Mouse (Mus musculus) intestine, postnatal 0 days (tissue): ENCODE results near the gene Itgb1bp1. TPM values are rescaled to one million over a fixed set of nuclear protein-coding genes. Genes with fewer than 3 reads are reported as not detected.

Experiments used
- ATAC-seq: fragments of 200-750 bp; cut with Nextera tagmentation; 2 replicates; pipeline ENCODE4 v1.8.0; 2017; ENCODE audit warnings: mild to moderate bottlenecking, moderate TSS enrichment, moderate library complexity
- H3K27ac ChIP-seq: fragments of 300-500 bp; sonication (generic); 2 replicates; pipeline ENCODE4 v1.5.1; 2014; ENCODE audit warnings: mild to moderate bottlenecking, low read depth, low read length, moderate library complexity
- H3K27me3 ChIP-seq: fragments of 300-500 bp; sonication (generic); replicated peaks from 2 replicates; pipeline ENCODE4 v1.6.1; 2014; ENCODE audit warnings: low read length, mixed read lengths; ENCODE audit not compliant: control insufficient read depth, insufficient read depth
- H3K36me3 ChIP-seq: fragments of 300-500 bp; sonication (generic); 2 replicates; pipeline ENCODE4 v1.6.1; 2014; ENCODE audit warnings: mild to moderate bottlenecking, moderate library complexity; ENCODE audit not compliant: control insufficient read depth, insufficient read depth
- H3K4me1 ChIP-seq: fragments of 300-500 bp; sonication (generic); replicated peaks from 2 replicates; pipeline ENCODE4 v1.6.1; 2014; ENCODE audit warnings: antibody characterized with exemption, low read length, mixed read lengths; ENCODE audit not compliant: control insufficient read depth, insufficient read depth
- H3K4me2 ChIP-seq: fragments of 300-500 bp; sonication (generic); replicated peaks from 2 replicates; pipeline ENCODE4 v1.6.1; 2014; ENCODE audit warnings: low read depth, mild to moderate bottlenecking, moderate library complexity
- H3K4me3 ChIP-seq: fragments of 300-500 bp; sonication (generic); 2 replicates; pipeline ENCODE4 v1.5.1; 2014; ENCODE audit warnings: low read depth, low read length
- H3K9ac ChIP-seq: fragments of 300-500 bp; sonication (generic); 2 replicates; pipeline ENCODE4 v1.6.1; 2014; ENCODE audit warnings: mild to moderate bottlenecking, low read depth, low read length
- H3K9me3 ChIP-seq: fragments of 300-500 bp; sonication (generic); 2 replicates; pipeline ENCODE4 v1.6.1; 2016; ENCODE audit warnings: mixed run types; ENCODE audit not compliant: control insufficient read depth
- CTCF ChIP-seq: sonication (generic); IDR thresholded peaks from 2 replicates; pipeline ENCODE4 v1.5.1; 2016; ENCODE audit warnings: low read depth, mild to moderate bottlenecking, control low read depth, antibody characterized with exemption, moderate library complexity
- WGBS: fragments of 180-500 bp; shearing (Covaris S2); extraction: QIAGEN DNeasy Blood & Tissue Kit; methylation state at CpG from one replicate; pipeline ENCODE4 v1.1.7; 2014; 5-methylcytosine and 5-hydroxymethylcytosine counted together
- polyA plus RNA-seq: library from polyadenylated mRNA; unstranded; fragments of >200 nt; fragmentation: Nextera tagmentation; extraction: Ambion mirVana; gene quantifications from 2 replicates; pipeline ENCODE4 v1.2.1, GENCODE M21; 2015

Itgb1bp1 gene
- polyA plus RNA-seq, 1 experiment from 2014 or later, result 34.4 TPM

GRCm38 (mm10) chr12:21212876-21213275 is 73.2 kb downstream of the Itgb1bp1 start:
- H3K4me3 ChIP-seq, result no peak overlapping the region
- WGBS, result 90% methylated on average over 17 of the region's 17 CpGs
- H3K4me2 ChIP-seq, result no peak overlapping the region
- H3K4me1 ChIP-seq, result no peaks in the 10 kb centered on the region
- TF ChIP-seq CTCF, result no peak
- ATAC-seq, result no peak
- peaks cover 4% of the 10 kb centered on the region for H3K36me3 ChIP-seq
- H3K9me3 ChIP-seq, result no peaks in the 10 kb centered on the region
- no peak overlapping the region for H3K9ac ChIP-seq
- no peaks in the 10 kb centered on the region for H3K27me3 ChIP-seq
- no peak overlapping the region; the same call in 1 of the 2 replicates for H3K27ac ChIP-seq

DNA sequence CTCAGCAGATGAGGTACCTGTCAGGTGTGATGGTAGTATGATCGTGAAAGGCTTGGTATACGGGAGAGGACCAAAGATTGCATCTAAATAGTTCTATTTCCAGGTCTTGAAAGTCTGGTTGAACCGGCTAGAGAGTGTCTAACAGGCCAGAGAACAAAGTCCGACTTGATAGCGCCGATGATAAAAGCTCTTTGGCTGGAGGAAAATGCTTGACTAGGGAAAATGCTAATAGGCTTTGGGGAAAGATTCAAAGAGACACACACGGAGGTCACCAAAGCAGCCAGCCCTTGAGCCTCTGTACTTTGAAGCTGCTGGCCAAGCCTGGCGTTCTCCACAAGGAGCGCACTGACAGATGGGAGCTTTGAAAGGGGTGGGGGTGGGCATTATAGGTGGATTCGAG is 76.8 kb downstream of the Itgb1bp1 start:
- peak; percentile 37 for TF ChIP-seq CTCF
- peak; percentile 78 for ATAC-seq
- Histone ChIP-seq H3K9me3 (no peaks in the 10 kb centered on the region), H3K9ac (no peak overlapping the region), H3K4me3 (no peak overlapping the region), H3K27ac (peak overlapping the region; percentile 73), H3K4me1 (no peaks in the 10 kb centered on the region), H3K27me3 (no peaks in the 10 kb centered on the region), H3K4me2 (peak overlapping the region; percentile 28; the same call in 1 of the 2 replicates), H3K36me3 (peaks cover under 1% of the 10 kb centered on the region; the same call in 1 of the 2 replicates)
- 39% methylated on average over 10 of the region's 10 CpGs for WGBS

- Histone ChIP-seq H3K27ac (no peak overlapping the region), H3K4me1 (no peaks in the 10 kb centered on the region), H3K4me2 (no peak overlapping the region), H3K4me3 (no peak overlapping the region), H3K9me3 (no peaks in the 10 kb centered on the region), H3K36me3 (no peaks in the 10 kb centered on the region; the same call in 1 of the 2 replicates), H3K9ac (no peak overlapping the region), H3K27me3 (no peaks in the 10 kb centered on the region)
- ATAC-seq, result no peak
- WGBS, result 53% methylated on average over 11 of the region's 11 CpGs
- TF ChIP-seq CTCF, result no peak
These were observed 77.8 kb downstream of the Itgb1bp1 start for GRCm38 (mm10) chr12:21208172-21208795.

GRCm38 (mm10) chr12:21207422-21207821 is 78.7 kb downstream of the Itgb1bp1 start:
- Histone ChIP-seq H3K4me1 (no peaks in the 10 kb centered on the region), H3K36me3 (no peaks in the 10 kb centered on the region), H3K9ac (no peak overlapping the region), H3K27me3 (no peaks in the 10 kb centered on the region), H3K9me3 (no peaks in the 10 kb centered on the region), H3K27ac (no peak overlapping the region), H3K4me2 (no peak overlapping the region), H3K4me3 (no peak overlapping the region)
- TF ChIP-seq CTCF, result no peak
- no peak for ATAC-seq
- WGBS, result 79% methylated on average over 5 of the region's 5 CpGs

DNA sequence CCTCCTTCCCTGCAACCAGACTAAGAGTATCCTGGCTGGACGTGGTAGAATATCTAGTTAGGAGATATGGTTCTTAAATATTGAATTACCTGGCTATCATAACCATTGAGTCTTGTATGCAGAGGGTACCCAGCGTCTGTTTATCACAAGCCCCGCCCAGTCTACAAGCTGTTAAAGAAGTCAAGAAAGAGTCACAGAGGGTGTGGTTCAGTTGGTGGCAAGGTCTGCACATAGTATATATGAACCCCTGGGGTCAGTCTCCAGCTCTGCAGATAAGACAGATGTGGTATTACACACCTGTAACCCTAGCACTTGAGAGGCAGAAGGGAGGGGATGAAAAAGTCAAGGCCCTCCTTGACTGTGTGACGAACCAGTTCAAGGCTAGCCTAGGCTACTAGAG is 80.3 kb downstream of the Itgb1bp1 start:
- H3K4me1 ChIP-seq, result no peaks in the 10 kb centered on the region
- no peaks in the 10 kb centered on the region for H3K36me3 ChIP-seq
- no peaks in the 10 kb centered on the region for H3K27me3 ChIP-seq
- no peaks in the 10 kb centered on the region for H3K9me3 ChIP-seq
- H3K4me2 ChIP-seq, result no peak overlapping the region
- ATAC-seq, result peak; percentile 24
- H3K4me3 ChIP-seq, result no peak overlapping the region
- H3K27ac ChIP-seq, result no peak overlapping the region
- H3K9ac ChIP-seq, result no peak overlapping the region
- TF ChIP-seq CTCF, result no peak
- WGBS, result 41% methylated on average over 4 of the region's 4 CpGs

- Histone ChIP-seq H3K27ac (peak overlapping the region; percentile 74; the same call in 1 of the 2 replicates), H3K4me1 (no peaks in the 10 kb centered on the region), H3K9ac (no peak overlapping the region), H3K36me3 (no peaks in the 10 kb centered on the region), H3K27me3 (no peaks in the 10 kb centered on the region), H3K9me3 (no peaks in the 10 kb centered on the region), H3K4me2 (peak overlapping the region; percentile 21), H3K4me3 (no peak overlapping the region)
- WGBS, result 16% methylated on average over 11 of the region's 11 CpGs
- TF ChIP-seq CTCF, result no peak
- ATAC-seq, result peak; percentile 62
These were observed 81.3 kb downstream of the Itgb1bp1 start for GRCm38 (mm10) chr12:21204701-21205312.
